Mouse (Mus musculus): ENCODE data around the gene Mgat4a. TPM values are rescaled to one million over a fixed set of nuclear protein-coding genes. Genes with fewer than 3 reads are reported as not detected.

Mgat4a gene
- total and polyA plus RNA-seq, 2 experiments from 2014 or later, result 8.2 to 23.4 TPM

DNA sequence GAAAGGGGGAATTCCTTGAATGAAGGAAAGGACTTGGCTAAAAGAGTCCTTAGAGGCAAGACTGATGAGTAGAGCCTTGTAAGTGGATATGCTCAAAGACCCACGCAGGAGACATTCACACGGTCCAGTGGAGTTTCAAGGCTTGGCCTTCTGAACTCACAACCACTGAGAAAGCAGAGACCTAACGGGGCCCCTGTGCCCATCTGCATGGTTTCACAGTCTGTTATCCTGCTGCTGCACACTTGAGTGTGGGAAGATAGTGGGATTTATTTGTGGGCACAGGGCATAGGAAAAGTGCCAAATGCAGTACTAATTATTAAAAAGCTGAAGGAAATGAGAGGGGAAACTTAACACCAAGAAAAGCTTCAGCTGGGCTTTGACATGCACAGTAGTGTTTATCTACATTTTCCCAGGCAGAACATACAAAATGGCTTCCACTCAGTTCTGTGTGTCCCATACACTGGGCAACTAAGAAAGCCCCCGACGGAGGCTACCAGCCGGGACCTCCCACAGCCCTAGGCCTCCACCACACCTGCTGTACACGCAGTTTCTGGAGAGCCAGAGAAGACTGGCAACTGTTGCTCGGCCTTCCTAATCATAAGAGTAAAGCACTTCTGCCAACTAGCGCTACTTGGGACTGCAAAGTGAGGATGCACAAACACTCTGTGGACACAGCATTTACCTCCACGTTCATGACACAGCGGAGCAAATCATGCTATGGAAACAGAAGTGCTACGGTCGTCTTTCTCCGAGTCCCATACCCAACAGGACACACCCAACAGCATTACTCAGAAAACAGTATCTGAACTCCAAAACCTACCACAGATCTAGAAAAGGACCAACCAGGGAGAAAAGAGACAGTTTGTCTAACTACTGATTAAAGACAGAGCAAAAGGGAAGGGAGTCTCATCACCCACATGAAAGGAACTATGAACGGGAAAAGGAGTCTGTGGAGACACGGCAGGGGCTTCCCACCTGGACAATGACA is 97.7 kb downstream of the Mgat4a start:
- DNase-seq, result no peak
- H3K4me1 ChIP-seq (ENCODE audit: insufficient read depth), result no peaks in the 10 kb centered on the region
- no peak overlapping the region for H3K4me2 ChIP-seq (ENCODE audit: low read depth)
- H3K36me3 ChIP-seq (ENCODE audit: insufficient read depth), result peaks cover 39% of the 10 kb centered on the region
- H3K27ac ChIP-seq (ENCODE audit: low read depth, low read length), result no peak overlapping the region
- H3K27me3 ChIP-seq (ENCODE audit: insufficient read depth, low read length), result no peaks in the 10 kb centered on the region
- no peak for ATAC-seq
- no peak for TF ChIP-seq CTCF (IDR thresholded peaks at IDR 0.05; ENCODE audit: low read depth)
- no peak overlapping the region for H3K4me3 ChIP-seq (ENCODE audit: low read depth, low read length)
- no peaks in the 10 kb centered on the region for H3K9me3 ChIP-seq (ENCODE audit: low read length)
- no peak overlapping the region for H3K9ac ChIP-seq
- WGBS, result 94% methylated on average over 16 of the region's 16 CpGs

DNA sequence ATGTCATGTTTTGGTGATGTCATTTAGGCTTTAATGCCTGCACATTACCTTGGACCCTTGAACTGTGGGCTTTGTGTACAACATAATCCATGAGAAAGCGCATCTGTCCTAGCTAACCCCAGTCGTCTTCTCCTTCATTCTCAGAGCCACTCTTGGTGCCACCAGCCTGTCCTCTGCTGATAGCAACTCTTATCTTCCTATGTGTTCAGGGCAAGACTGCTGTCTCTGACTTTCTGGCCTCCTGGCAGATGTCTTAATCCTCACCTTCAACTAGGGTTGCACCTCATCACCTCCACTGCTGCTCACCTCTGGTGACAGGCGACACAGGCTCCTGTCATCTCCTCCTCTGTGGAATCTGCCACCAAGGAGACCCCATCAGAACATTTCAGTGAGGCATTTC is 104.4 kb downstream of the Mgat4a start:
- ATAC-seq (no peak), DNase-seq (no peak)
- Histone ChIP-seq H3K4me2 (ENCODE audit: low read depth) (no peak overlapping the region), H3K9me3 (ENCODE audit: low read length) (no peaks in the 10 kb centered on the region), H3K4me1 (ENCODE audit: insufficient read depth) (0 out of 2 replicates have a peak, but pooled peaks cover under 1% of the 10 kb centered on the region), H3K36me3 (ENCODE audit: insufficient read depth) (peaks cover 72% of the 10 kb centered on the region), H3K4me3 (ENCODE audit: low read depth, low read length) (no peak overlapping the region), H3K27me3 (ENCODE audit: insufficient read depth, low read length) (no peaks in the 10 kb centered on the region), H3K9ac (no peak overlapping the region), H3K27ac (ENCODE audit: low read depth, low read length) (no peak overlapping the region)
- 94% methylated on average over 3 of the region's 3 CpGs for WGBS
- no peak for TF ChIP-seq CTCF (IDR thresholded peaks at IDR 0.05; ENCODE audit: low read depth)

DNA sequence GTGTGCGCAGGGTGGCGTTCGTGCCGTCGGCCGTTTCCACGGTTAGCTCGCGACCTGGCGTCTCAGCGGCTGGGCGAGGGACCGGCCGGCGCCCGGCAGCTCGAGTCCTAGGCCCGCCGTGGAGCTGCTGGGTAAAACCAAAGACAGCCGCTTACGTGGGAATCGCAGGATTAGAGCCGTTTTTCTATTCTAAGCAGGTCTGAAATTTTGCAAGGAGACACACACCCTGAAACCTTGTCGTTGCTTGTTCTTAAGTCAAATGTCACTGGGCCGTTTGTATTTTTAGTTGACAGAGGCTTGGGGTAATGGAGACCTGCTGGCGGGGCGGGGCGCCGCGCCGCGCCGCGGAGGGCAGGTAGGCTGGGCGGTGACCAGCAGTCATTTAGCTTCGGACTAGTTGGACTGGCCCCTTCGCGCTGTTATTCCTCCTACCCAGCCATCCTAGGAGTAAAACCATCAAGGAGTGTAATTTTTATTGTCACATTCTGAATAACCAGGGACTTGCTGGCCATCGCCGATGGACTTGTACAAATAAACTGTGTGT is 110.4 kb downstream of the Mgat4a start:
- Histone ChIP-seq H3K9me3 (ENCODE audit: low read length) (no peaks in the 10 kb centered on the region), H3K4me3 (ENCODE audit: low read depth, low read length) (peak overlapping the region; percentile 93), H3K27ac (ENCODE audit: low read depth, low read length) (peak overlapping the region; percentile 82), H3K27me3 (ENCODE audit: insufficient read depth, low read length) (no peaks in the 10 kb centered on the region), H3K36me3 (ENCODE audit: insufficient read depth) (peaks cover 25% of the 10 kb centered on the region), H3K4me2 (ENCODE audit: low read depth) (peak overlapping the region; percentile 94), H3K4me1 (ENCODE audit: insufficient read depth) (peaks cover 14% of the 10 kb centered on the region), H3K9ac (peak overlapping the region; percentile 88)
- no peak for TF ChIP-seq CTCF (IDR thresholded peaks at IDR 0.05; ENCODE audit: low read depth)
- ATAC-seq, result peak; percentile 49
- no peak for DNase-seq
- WGBS, result 2% methylated on average over 40 of the region's 40 CpGs

DNA sequence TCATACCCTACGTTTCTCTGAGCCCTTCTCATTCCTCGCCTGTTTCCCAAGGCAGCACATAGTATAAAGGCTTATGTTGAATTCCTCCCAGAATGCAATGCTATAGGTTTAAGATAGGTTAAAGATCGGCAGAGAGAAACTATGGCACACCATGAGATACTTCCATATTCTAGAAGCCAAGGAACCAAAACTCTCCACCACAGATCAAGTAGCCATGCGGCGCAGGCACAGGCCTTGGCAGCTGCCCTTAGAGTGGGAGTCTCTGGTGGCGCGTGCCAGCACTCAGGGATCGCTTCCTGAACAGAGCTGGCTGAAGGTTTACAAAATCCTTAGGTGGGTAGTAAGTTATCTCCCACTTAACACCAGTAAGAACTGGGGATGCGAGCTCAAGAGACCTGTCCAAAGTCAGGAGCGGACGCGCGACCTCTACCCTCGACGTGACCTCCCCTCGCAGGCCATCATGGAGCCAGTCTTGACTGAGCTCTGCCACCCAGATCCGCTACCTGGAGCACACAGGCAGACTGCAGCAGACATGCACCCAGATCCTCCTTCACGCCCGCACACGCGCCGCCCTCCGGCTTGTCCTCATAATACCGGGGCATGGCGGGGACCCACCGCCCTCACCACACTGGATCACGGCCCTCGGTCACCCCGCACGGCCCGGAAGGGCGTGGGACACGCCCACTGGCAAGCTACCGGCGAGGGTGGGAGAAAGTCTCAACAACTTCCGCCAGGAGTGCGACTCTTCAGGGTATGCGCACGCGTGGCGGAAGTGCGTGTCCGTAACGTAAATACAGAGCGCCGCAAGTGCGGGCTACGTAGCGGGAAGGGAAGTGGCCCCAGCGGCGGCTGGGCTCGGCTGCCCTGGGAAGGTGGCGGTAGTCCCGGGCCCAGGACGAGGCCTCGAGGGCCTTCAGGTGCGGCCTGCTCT is 111.2 kb downstream of the Mgat4a start, which contains the start of the genes Coa5 and Unc50:
Coa5 (minus strand) TSS at position 738 of the 931 bp plus-strand sequence.
Unc50 (plus strand) TSS at position 774 of the 931 bp plus-strand sequence.
- H3K27ac ChIP-seq (ENCODE audit: low read depth, low read length), result peak within 1 kb of the TSS; percentile 82
- peak within 1 kb of the TSS; percentile 88 for H3K9ac ChIP-seq
- H3K36me3 ChIP-seq (ENCODE audit: insufficient read depth), result peaks cover 25% of the 10 kb centered on the region
- H3K4me2 ChIP-seq (ENCODE audit: low read depth), result peak within 1 kb of the TSS; percentile 94
- DNase-seq (peak; percentile 96), ATAC-seq (peak; percentile 99)
- 4% methylated on average over 57 of the region's 57 CpGs for WGBS
- H3K4me1 ChIP-seq (ENCODE audit: insufficient read depth), result peaks cover 14% of the 10 kb centered on the region
- peak within 1 kb of the TSS; percentile 93 for H3K4me3 ChIP-seq (ENCODE audit: low read depth, low read length)
- no peaks in the 10 kb centered on the region for H3K9me3 ChIP-seq (ENCODE audit: low read length)
- H3K27me3 ChIP-seq (ENCODE audit: insufficient read depth, low read length), result no peaks in the 10 kb centered on the region
- peak; percentile 29; the same call in 1 of the 2 replicates for TF ChIP-seq CTCF (IDR thresholded peaks at IDR 0.05; ENCODE audit: low read depth)

DNA sequence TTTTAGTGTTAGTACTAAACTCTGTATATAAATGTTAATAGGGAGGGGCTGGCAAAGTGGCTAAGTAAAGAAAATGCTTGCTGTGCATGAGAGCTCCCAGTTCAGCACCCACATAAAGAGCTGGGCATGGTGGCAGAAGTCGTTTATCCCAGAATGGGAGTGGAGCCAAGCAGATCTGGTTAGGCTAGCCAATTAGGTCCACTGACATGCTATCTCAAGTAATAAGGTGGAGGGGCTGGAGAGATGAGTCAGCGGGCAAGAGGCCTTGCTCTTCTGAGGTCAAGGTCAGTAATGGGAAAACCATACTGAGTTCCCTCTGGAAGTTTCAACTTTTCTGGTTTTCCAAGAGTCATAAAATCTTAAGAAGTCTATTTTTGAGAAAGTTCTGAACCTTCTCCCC is 111.9 kb downstream of the Mgat4a start:
- ATAC-seq, result no peak
- H3K27me3 ChIP-seq (ENCODE audit: insufficient read depth, low read length), result no peaks in the 10 kb centered on the region
- 0 out of 2 replicates have a peak, but pooled peaks cover 2% of the 10 kb centered on the region for H3K9me3 ChIP-seq (ENCODE audit: low read length)
- H3K27ac ChIP-seq (ENCODE audit: low read depth, low read length), result no peak overlapping the region
- 68% methylated on average over 2 of the region's 2 CpGs for WGBS
- DNase-seq, result no peak
- H3K4me1 ChIP-seq (ENCODE audit: insufficient read depth), result peaks cover 14% of the 10 kb centered on the region
- H3K4me2 ChIP-seq (ENCODE audit: low read depth), result peak overlapping the region; percentile 94
- no peak for TF ChIP-seq CTCF (IDR thresholded peaks at IDR 0.05; ENCODE audit: low read depth)
- peaks cover 28% of the 10 kb centered on the region for H3K36me3 ChIP-seq (ENCODE audit: insufficient read depth)
- H3K9ac ChIP-seq, result peak overlapping the region; percentile 88
- peak overlapping the region; percentile 93 for H3K4me3 ChIP-seq (ENCODE audit: low read depth, low read length)

DNA sequence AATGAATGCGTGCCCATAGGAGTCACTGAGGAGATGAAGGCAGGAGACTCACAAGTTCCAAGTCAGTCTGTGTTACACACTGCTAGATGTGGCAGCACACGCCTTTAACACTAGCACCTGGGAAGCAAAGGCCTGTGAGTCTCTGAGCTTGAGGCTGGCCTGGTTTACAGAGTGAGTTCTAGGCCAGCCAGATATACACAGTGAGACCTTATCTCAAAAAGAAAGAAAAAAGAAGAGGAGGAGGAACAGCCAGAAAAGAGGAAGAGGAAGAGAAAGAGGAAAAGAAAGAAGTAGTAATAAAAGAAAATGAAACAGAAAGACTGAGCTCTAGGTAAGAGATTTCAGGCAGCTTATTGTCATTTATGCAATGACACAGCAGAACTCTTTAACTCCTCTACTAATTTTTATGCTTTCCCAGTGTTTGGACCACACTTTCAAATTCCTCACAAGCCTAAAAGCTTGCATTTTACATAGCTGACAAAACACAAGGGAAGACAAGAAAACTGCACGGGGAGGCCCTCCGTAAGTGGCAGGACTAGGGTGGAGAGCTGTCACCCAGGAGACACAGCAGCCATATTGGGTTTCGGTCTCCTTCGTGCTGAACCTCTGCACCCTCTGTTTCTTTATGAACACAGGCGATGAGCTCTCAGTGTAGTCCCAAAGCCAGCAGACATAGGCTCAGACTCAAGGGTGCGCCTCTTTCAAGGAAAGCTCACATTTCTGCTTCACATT is 113.5 kb downstream of the Mgat4a start:
- Histone ChIP-seq H3K27ac (ENCODE audit: low read depth, low read length) (no peak overlapping the region), H3K36me3 (ENCODE audit: insufficient read depth) (peaks cover 16% of the 10 kb centered on the region), H3K27me3 (ENCODE audit: insufficient read depth, low read length) (no peaks in the 10 kb centered on the region), H3K9me3 (ENCODE audit: low read length) (0 out of 2 replicates have a peak, but pooled peaks cover 4% of the 10 kb centered on the region), H3K4me2 (ENCODE audit: low read depth) (no peak overlapping the region), H3K4me3 (ENCODE audit: low read depth, low read length) (no peak overlapping the region), H3K9ac (no peak overlapping the region), H3K4me1 (ENCODE audit: insufficient read depth) (peaks cover 14% of the 10 kb centered on the region)
- 93% methylated on average over 8 of the region's 8 CpGs for WGBS
- TF ChIP-seq CTCF (IDR thresholded peaks at IDR 0.05; ENCODE audit: low read depth), result no peak
- DNase-seq (no peak), ATAC-seq (no peak)
